Mouse (Mus musculus): ENCODE measurements around the gene Wrnip1. TPM values are rescaled to one million over a fixed set of nuclear protein-coding genes. Genes with fewer than 3 reads are reported as not detected.

The Wrnip1 gene
- polyA plus RNA-seq, 1 experiment from 2014 or later, result 11.1 TPM

DNA sequence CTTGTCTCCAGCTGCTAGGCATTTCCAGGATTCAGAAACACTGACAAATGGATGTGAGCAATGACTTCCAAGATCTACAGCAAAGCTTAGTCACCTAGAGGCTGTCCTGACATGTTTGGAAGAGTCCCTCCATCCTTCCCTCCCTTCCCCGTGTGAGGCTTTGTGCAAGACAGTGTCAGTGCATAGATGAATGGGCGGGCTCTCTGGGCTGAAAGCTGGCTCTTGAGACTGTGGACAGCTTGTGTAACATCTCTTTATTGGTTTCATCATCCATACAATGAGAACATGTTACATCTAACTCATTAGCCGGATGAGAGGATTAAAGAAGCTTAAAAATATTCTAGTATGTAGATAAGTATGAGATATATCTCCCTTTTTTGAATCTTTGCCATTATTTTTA lies 30.9 kb downstream of the Wrnip1 start:
- H3K27ac ChIP-seq, result no peak overlapping the region; the same call in 1 of the 2 replicates

DNA sequence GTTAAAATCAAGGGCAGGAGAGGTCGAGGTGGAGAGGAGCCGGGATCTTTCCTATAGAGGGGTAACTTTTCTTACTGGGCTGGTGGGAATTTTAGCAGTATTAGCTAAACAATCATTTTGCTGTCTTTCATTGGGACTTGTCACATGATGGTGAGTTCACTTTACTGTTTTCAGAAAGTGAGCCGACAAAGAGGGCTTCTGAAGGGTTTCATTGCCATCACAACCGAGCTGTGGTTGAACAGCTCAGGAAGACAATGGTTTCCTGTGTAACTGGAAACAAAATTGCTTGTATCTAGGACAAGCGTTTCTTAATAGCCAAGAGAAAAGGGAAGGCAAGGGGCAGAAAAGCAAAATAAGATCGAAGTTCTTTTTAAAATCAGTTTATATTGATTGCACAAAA lies 31.4 kb downstream of the Wrnip1 start:
- ATAC-seq (ENCODE audit: low read depth), result no peak
- Histone ChIP-seq H3K4me2 (no peak overlapping the region), H3K27ac (no peak overlapping the region), H3K4me1 (replicated peaks) (peaks cover 10% of the 10 kb centered on the region), H3K9ac (no peak overlapping the region), H3K9me3 (replicated peaks) (no peaks in the 10 kb centered on the region), H3K36me3 (no peaks in the 10 kb centered on the region), H3K4me3 (replicated peaks) (no peak overlapping the region), H3K27me3 (no peaks in the 10 kb centered on the region)
- 20% methylated on average over 6 of the region's 6 CpGs for WGBS (ENCODE audit: insufficient replicate concordance)
- no peak for DNase-seq

More for the DNA sequence above, 30.9 kb downstream of the Wrnip1 start:
- no peak for DNase-seq
- Histone ChIP-seq H3K27me3 (no peaks in the 10 kb centered on the region), H3K36me3 (no peaks in the 10 kb centered on the region), H3K9ac (no peak overlapping the region), H3K4me3 (replicated peaks) (no peak overlapping the region), H3K9me3 (replicated peaks) (no peaks in the 10 kb centered on the region), H3K4me1 (replicated peaks) (peaks cover 13% of the 10 kb centered on the region), H3K4me2 (no peak overlapping the region)
- no peak for ATAC-seq (ENCODE audit: low read depth)
- WGBS (ENCODE audit: insufficient replicate concordance), result 37% methylated on average over 3 of the region's 3 CpGs

DNA sequence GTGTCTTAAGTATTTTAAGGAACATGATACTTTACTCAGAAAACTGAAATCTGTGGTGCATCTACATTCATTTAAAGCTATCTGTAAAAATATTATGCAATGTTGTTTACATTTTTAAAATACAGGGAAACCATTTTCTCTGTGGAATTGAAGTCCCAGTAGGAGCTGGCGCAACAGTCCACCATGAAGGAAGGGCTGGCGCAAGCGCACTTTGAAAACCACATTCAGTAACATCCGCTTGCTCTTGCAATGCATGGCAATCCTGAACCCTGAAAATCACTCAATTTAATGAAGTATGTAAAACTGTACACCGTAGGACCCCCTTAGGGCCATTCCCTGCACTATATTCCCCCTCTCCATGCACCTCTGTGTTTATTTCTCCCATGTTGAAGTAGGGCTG lies 32.7 kb downstream of the Wrnip1 start:
- H3K9me3 ChIP-seq (replicated peaks), result no peaks in the 10 kb centered on the region
- 0 out of 2 replicates have a peak, but pooled peaks cover 3% of the 10 kb centered on the region for H3K4me1 ChIP-seq (replicated peaks)
- no peaks in the 10 kb centered on the region for H3K36me3 ChIP-seq
- H3K9ac ChIP-seq, result no peak overlapping the region
- 73% methylated on average over 5 of the region's 5 CpGs for WGBS (ENCODE audit: insufficient replicate concordance)
- DNase-seq (no peak), ATAC-seq (ENCODE audit: low read depth) (no peak)
- H3K27ac ChIP-seq, result no peak overlapping the region
- no peak overlapping the region for H3K4me2 ChIP-seq
- no peak overlapping the region for H3K4me3 ChIP-seq (replicated peaks)
- H3K27me3 ChIP-seq, result no peaks in the 10 kb centered on the region

DNA sequence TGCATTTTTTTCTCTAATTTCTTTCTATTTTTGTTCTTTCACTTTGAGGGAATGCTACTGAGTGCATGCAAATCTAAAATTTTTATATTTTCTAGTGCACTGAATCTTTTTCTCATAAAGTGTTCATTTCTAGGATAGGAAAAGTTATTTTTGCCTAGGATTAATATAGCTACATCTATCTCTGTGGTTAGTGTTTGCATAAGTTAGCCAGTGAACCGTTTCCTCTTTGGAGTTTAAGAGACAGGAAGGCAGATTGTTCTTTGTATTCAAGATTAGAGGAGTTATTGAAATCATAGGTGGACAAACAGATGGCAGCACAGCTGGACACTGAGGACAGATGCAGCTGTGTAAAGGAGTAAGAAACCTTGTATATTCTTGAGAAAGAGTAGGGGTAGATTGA lies 37.5 kb downstream of the Wrnip1 start:
- Histone ChIP-seq H3K9ac (no peak overlapping the region), H3K27ac (no peak overlapping the region), H3K4me1 (replicated peaks) (no peaks in the 10 kb centered on the region), H3K9me3 (replicated peaks) (no peaks in the 10 kb centered on the region), H3K4me2 (no peak overlapping the region), H3K36me3 (no peaks in the 10 kb centered on the region), H3K4me3 (replicated peaks) (no peak overlapping the region), H3K27me3 (no peaks in the 10 kb centered on the region)
- DNase-seq, result no peak
- WGBS (ENCODE audit: insufficient replicate concordance), result 8% methylated on average over 1 of the region's 1 CpGs
- ATAC-seq (ENCODE audit: low read depth), result no peak

DNA sequence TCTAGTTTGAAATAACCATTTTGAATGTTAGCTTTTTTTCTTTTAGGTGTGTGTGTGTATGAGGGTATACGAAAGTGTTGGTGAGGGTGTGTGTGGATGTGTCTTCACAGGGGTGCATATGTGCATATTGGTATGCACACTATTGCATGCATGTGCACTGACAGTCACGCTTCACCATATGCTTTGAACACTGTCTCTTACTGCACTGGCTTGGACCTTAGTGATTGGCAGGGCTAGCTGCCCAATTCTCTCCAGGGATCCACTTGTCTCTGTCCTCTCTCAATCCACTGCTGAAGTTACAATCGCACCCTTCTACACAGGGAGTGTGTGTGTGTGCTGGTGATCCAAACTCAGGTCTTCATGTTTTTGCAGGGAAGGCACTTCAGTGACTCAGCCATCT lies 39.5 kb downstream of the Wrnip1 start:
- H3K9ac ChIP-seq, result no peak overlapping the region
- WGBS (ENCODE audit: insufficient replicate concordance), result 74% methylated on average over 3 of the region's 3 CpGs
- no peak overlapping the region for H3K4me3 ChIP-seq (replicated peaks)
- H3K27me3 ChIP-seq, result no peaks in the 10 kb centered on the region
- no peak overlapping the region for H3K27ac ChIP-seq
- no peaks in the 10 kb centered on the region for H3K4me1 ChIP-seq (replicated peaks)
- H3K36me3 ChIP-seq, result no peaks in the 10 kb centered on the region
- DNase-seq (no peak), ATAC-seq (ENCODE audit: low read depth) (no peak)
- H3K9me3 ChIP-seq (replicated peaks), result no peaks in the 10 kb centered on the region
- H3K4me2 ChIP-seq, result no peak overlapping the region

DNA sequence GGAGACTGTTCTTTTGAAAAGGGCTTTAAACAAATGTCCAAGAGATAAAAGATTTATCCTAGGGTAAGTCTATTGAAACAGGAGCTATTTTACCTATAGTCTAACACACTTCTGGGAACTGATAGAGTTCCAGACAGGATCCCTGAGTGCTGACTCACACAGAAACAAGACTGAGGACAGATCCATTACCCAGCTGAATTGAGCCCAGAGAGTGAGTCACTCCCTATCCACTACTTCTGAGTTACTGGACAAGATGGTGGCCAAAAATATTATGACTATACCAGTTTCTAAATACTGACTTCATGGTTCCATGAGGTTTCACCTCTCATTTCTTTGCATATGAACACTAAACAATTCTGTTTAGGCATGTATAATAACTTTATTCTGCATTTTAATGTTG lies 44.4 kb downstream of the Wrnip1 start:
- Histone ChIP-seq H3K27ac (no peak overlapping the region), H3K4me2 (no peak overlapping the region), H3K4me3 (replicated peaks) (no peak overlapping the region), H3K36me3 (no peaks in the 10 kb centered on the region), H3K4me1 (replicated peaks) (0 out of 2 replicates have a peak, but pooled peaks cover 6% of the 10 kb centered on the region), H3K9ac (no peak overlapping the region), H3K27me3 (no peaks in the 10 kb centered on the region), H3K9me3 (replicated peaks) (no peaks in the 10 kb centered on the region)
- DNase-seq (no peak), ATAC-seq (ENCODE audit: low read depth) (no peak)

DNA sequence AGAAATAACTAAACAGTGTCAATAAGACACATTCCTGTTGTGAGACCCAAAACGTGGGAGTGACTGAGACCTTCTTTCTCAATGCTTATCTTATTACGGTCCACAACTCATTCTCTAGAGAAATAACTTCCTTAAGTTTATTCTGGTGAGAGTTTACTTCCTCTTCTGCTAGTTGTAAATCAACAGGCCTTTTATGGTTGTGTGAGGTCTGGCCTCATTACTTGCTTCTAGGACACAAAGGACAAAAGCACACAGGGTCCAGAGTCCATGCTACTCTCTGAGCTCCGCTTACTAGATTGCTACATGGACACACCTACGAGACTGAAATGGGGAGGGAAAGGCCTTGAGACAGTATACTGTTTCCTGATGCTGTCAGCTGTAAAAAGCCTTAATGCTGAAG lies 47.3 kb downstream of the Wrnip1 start:
- no peak for DNase-seq
- no peak overlapping the region for H3K4me3 ChIP-seq (replicated peaks)

DNA sequence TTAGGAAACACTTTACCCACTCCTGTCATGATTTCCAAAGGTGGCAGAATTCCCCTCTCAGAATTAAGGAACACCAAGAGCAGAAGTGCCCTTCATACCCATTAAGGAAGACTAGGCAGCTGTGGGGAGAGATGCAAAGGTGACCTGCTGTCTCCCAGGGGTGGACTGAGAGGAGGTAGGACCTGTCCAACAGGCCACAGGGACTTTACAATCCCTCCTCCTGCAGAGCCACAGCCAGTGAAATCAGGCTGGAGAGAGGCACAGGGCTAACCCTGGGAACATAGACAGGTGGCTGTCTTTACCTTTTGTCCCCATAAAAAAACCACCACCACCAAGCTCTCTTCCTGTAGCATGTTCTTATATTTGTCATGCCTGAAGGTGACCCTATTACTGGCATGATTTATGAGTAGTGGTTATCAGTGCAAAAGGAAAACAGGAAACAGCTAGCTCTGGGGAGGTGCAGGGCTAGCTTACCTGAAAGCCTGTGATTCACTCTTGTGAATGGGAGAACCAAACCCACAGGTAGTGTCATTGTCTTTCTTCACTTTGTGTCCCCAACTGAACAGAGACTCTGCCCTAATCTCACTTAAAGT lies 47.8 kb downstream of the Wrnip1 start:
- Histone ChIP-seq H3K27ac (no peak overlapping the region; the same call in 1 of the 2 replicates), H3K4me2 (0 out of 2 replicates have a peak overlapping the region, but pooled peaks have one; percentile 1), H3K9ac (no peak overlapping the region), H3K4me1 (replicated peaks) (0 out of 2 replicates have a peak, but pooled peaks cover 6% of the 10 kb centered on the region), H3K4me3 (replicated peaks) (no peak overlapping the region), H3K9me3 (replicated peaks) (no peaks in the 10 kb centered on the region), H3K36me3 (no peaks in the 10 kb centered on the region), H3K27me3 (no peaks in the 10 kb centered on the region)
- DNase-seq, result no peak
- ATAC-seq (ENCODE audit: low read depth), result no peak

More for the DNA sequence above, 47.3 kb downstream of the Wrnip1 start:
- peak; percentile 47; the same call in 1 of the 2 replicates for ATAC-seq (ENCODE audit: low read depth)
- H3K27me3 ChIP-seq, result no peaks in the 10 kb centered on the region
- H3K36me3 ChIP-seq, result no peaks in the 10 kb centered on the region
- H3K9me3 ChIP-seq (replicated peaks), result no peaks in the 10 kb centered on the region
- H3K9ac ChIP-seq, result no peak overlapping the region
- 0 out of 2 replicates have a peak overlapping the region, but pooled peaks have one; percentile 1 for H3K4me2 ChIP-seq
- H3K27ac ChIP-seq, result no peak overlapping the region; the same call in 1 of the 2 replicates
- 0 out of 2 replicates have a peak, but pooled peaks cover 6% of the 10 kb centered on the region for H3K4me1 ChIP-seq (replicated peaks)
- 28% methylated on average over 4 of the region's 4 CpGs for WGBS (ENCODE audit: insufficient replicate concordance)

DNA sequence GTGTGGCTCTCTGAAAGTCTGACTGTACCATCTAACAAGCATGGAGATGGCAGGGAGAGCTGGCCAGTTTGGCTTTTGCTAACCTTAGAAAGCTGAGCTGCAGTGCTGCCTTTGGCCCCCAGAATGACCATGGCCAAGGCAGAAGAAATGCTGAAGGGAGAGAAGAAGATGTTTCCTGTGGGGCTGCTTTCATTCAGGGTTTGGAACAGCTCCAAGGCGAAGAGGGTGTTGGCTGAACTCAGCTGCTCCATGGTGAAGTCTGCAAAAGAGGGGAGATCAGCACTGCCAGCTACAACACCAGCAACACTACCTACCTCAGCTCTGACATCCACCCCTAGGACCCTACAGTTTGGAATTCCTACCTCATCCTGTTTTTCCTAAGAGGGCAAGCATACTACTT lies 48.3 kb downstream of the Wrnip1 start:
- no peak for ATAC-seq (ENCODE audit: low read depth)
- Histone ChIP-seq H3K36me3 (no peaks in the 10 kb centered on the region), H3K27ac (no peak overlapping the region), H3K9me3 (replicated peaks) (no peaks in the 10 kb centered on the region), H3K4me1 (replicated peaks) (0 out of 2 replicates have a peak, but pooled peaks cover 6% of the 10 kb centered on the region), H3K4me3 (replicated peaks) (no peak overlapping the region), H3K27me3 (no peaks in the 10 kb centered on the region), H3K9ac (no peak overlapping the region), H3K4me2 (0 out of 2 replicates have a peak overlapping the region, but pooled peaks have one; percentile 1)
- WGBS (ENCODE audit: insufficient replicate concordance), result 31% methylated on average over 1 of the region's 1 CpGs
- no peak for DNase-seq

DNA sequence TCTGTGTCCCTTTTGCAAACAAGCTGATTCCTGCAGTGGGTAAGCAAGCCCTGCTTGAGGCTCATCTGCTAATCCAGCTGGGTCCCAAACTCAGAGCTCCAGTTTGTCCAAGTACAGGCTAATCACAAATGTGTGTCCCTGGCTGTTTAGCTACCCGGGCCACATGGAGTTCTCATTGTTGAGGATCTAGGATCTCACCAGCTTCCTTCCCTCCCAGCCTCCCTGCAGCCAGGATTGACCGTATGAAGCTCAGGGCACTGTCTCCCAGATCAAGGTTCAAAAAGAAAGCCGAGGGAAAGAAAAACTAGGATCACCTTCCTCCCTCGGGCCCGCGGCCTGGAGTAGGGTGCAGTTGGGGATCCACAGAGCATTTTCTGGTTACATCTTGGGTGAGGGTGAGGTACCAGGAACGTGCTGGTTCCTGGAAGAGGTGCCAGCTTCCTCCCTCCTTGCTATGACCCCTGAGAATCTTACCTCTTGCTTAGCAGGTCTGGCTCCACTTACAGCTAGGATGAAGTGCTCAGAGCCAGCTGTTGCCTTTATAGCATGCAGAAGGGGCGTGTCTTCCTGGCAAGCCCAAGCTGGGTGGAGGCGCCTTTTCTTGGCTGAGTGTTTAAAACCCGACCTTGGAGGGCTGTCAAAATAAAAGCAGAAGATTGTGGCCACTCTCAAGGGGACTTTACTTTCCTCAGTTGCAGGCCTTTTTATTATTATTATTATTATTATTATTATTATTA lies 49.0 kb downstream of the Wrnip1 start, which contains the start of gene Serpinb1a:
TSS of gene Serpinb1a (minus strand) at position 518 of the 737 bp plus-strand sequence.
- Histone ChIP-seq H3K4me3 (replicated peaks) (0 out of 2 replicates have a peak within 1 kb of the TSS, but pooled peaks have one; percentile 8), H3K9ac (no peak within 1 kb of the TSS), H3K9me3 (replicated peaks) (no peaks in the 10 kb centered on the region), H3K4me1 (replicated peaks) (0 out of 2 replicates have a peak, but pooled peaks cover 6% of the 10 kb centered on the region), H3K27me3 (no peaks in the 10 kb centered on the region), H3K36me3 (no peaks in the 10 kb centered on the region), H3K27ac (no peak within 1 kb of the TSS), H3K4me2 (0 out of 2 replicates have a peak within 1 kb of the TSS, but pooled peaks have one; percentile 19)
- DNase-seq, result no peak
- ATAC-seq (ENCODE audit: low read depth), result no peak
- 40% methylated on average over 10 of the region's 10 CpGs for WGBS (ENCODE audit: insufficient replicate concordance)

DNA sequence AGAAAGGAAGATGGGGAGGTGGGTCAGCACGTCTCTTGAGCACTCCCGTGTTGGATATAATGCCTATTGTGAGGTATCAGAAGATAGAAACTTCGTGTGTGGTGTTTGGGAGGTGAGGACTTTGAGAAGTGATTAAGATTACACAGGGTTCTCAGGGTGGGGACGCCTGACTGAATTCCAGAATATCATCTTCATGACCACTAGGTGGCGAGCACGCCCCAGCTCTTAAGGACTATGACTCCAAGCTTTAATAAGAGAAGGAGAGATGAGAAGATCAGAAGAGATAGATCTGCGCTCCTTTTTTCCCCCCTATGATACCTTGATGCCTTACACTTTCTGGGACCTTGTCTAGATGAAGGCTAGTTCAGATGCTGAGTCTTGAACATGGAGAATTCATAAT lies 50.1 kb downstream of the Wrnip1 start:
- ATAC-seq (ENCODE audit: low read depth) (peak; percentile 55; the same call in 1 of the 2 replicates), DNase-seq (no peak)
- WGBS (ENCODE audit: insufficient replicate concordance), result 7% methylated on average over 7 of the region's 7 CpGs
- Histone ChIP-seq H3K4me1 (replicated peaks) (0 out of 2 replicates have a peak, but pooled peaks cover 6% of the 10 kb centered on the region), H3K36me3 (no peaks in the 10 kb centered on the region), H3K4me2 (no peak overlapping the region), H3K9me3 (replicated peaks) (no peaks in the 10 kb centered on the region), H3K27me3 (no peaks in the 10 kb centered on the region), H3K9ac (no peak overlapping the region), H3K27ac (no peak overlapping the region), H3K4me3 (replicated peaks) (no peak overlapping the region)

Data from liver, embryonic 13.5 days (tissue).